Mouse (Mus musculus) erythroblast, embryonic 14.5 days (primary cell): Measurements from ENCODE around the gene Arfgef3.

Experiments used
- GATA1 ChIP-seq: IDR thresholded peaks from 2 replicates; pipeline ENCODE4 v1.6.1; 2012; ENCODE audit warnings: low read length, inconsistent platforms, mixed read lengths
- TAL1 ChIP-seq: IDR thresholded peaks from 3 replicates; pipeline ENCODE4 v1.6.1; 2012; ENCODE audit warnings: low read length, inconsistent platforms, mixed read lengths

GRCm38 (mm10) chr10:18532293-18532692, 211.5 kb downstream of the Arfgef3 start:
- TF ChIP-seq GATA1 (no peak), TAL1 (no peak)
